Mouse (Mus musculus) kidney, adult 2 months (tissue): ENCODE measurements around the gene Mrpl47.

Experiments used
- CTCF ChIP-seq: fragments of 200-500 bp; conservative IDR thresholded peaks from 2 replicates; pipeline ENCODE4 v1.5.1; 2011; ENCODE audit warnings: low read depth, mild to moderate bottlenecking, control low read depth, low read length, moderate library complexity, mixed read lengths; ENCODE audit not compliant: insufficient read depth, insufficient read length
- POLR2A ChIP-seq: fragments of 200-500 bp; IDR thresholded peaks from one replicate; pipeline ENCODE4 v1.6.1; 2011; ENCODE audit warnings: low read depth, low read length, control low read depth

DNA sequence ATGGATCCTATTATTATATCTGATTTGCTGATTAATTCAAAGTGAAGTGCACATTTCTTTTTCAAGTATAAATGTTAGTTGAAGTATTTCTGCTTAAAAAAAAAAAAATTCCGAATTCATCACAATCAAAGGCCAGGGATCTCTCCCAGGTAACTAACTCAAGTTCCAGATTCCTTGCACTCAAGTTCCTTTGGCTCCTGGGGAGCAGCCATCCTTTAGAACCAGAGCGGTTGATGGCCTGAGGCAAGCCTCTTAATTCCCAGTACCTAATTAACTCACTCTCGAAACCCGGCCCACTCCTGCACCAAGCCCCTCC, 29.4 kb downstream of the Mrpl47 start:
- TF ChIP-seq POLR2A (no peak), CTCF (no peak)
